Mouse (Mus musculus) neural tube, embryonic 14.5 days (tissue): ENCODE measurements around the gene Gm4216. TPM values are rescaled to one million over a fixed set of nuclear protein-coding genes. Genes with fewer than 3 reads are reported as not detected.
"Not testable (repeated sequence)": the region's sequence is repeated elsewhere in the genome, so short reads cannot be mapped to it uniquely, and the experiment has no call there.

ENCODE experiments used
- ATAC-seq: fragments of 200-750 bp; cut with Nextera tagmentation; 2 replicates; pipeline ENCODE4 v1.8.0; 2017; ENCODE audit warnings: low read depth, mild to moderate bottlenecking, moderate TSS enrichment, moderate library complexity
- H3K27ac ChIP-seq: fragments of 300-500 bp; sonication (generic); 2 replicates; pipeline ENCODE4 v1.5.1; 2014; ENCODE audit warnings: low read depth, mild to moderate bottlenecking, control low read depth, low read length, moderate library complexity, mixed read lengths
- H3K27me3 ChIP-seq: fragments of 300-500 bp; sonication (generic); 2 replicates; pipeline ENCODE4 v1.6.1; 2014; ENCODE audit warnings: low read length; ENCODE audit not compliant: control insufficient read depth, insufficient read depth
- H3K36me3 ChIP-seq: fragments of 300-500 bp; sonication (generic); 2 replicates; pipeline ENCODE4 v1.6.1; 2014; ENCODE audit warnings: low read length, mixed read lengths; ENCODE audit not compliant: control insufficient read depth, insufficient read depth
- H3K4me1 ChIP-seq: fragments of 300-500 bp; sonication (generic); 2 replicates; pipeline ENCODE4 v1.6.1; 2014; ENCODE audit warnings: low read length; ENCODE audit not compliant: control insufficient read depth, insufficient read depth
- H3K4me2 ChIP-seq: fragments of 300-500 bp; sonication (generic); 2 replicates; pipeline ENCODE4 v1.6.1; 2014; ENCODE audit warnings: mild to moderate bottlenecking, low read depth, low read length, control low read depth
- H3K4me3 ChIP-seq: fragments of 300-500 bp; sonication (generic); 2 replicates; pipeline ENCODE4 v1.5.1; 2014; ENCODE audit warnings: low read depth, low read length, control low read depth, mixed read lengths
- H3K9ac ChIP-seq: fragments of 300-500 bp; sonication (generic); replicated peaks from 2 replicates; pipeline ENCODE4 v1.6.1; 2014; ENCODE audit warnings: low read depth, mild to moderate bottlenecking, control low read depth, low read length, mixed read lengths
- H3K9me3 ChIP-seq: fragments of 300-500 bp; sonication (generic); 2 replicates; pipeline ENCODE4 v1.6.1; 2016; ENCODE audit warnings: low read length; ENCODE audit not compliant: control insufficient read depth
- WGBS: fragments of 180-500 bp; shearing (Covaris S2); extraction: QIAGEN DNeasy Blood & Tissue Kit; methylation state at CpG from one replicate; pipeline ENCODE4 v1.1.7; 2014; 5-methylcytosine and 5-hydroxymethylcytosine counted together
- polyA plus RNA-seq: library from polyadenylated mRNA; unstranded; fragments of >200 nt; fragmentation: Nextera tagmentation; extraction: Ambion mirVana; gene quantifications from 2 replicates; pipeline ENCODE4 v1.2.1, GENCODE M21; 2014

Gm4216 gene
- not detected in 2 replicates for polyA plus RNA-seq

DNA sequence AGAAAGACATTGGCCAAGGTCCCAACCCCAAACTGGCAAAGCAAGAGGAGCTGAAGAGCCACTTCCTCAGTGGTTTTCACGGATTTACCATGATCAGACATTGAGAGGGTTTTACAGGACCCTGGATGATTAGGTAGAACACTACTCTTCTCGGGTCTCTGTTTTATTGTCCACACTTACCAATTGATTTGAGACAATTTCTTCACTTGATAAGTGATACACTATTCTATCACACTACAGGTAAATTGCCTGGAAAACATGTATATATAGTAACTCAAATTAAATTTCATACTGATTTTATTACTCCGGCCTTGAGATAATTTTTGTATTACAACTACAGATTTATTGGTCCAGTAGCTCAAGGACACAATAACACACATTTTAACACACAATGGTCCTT, at the start of gene Gm4216:
TSS of gene Gm4216 (minus strand) at position 101 of the 400 bp plus-strand sequence.
- H3K4me3 ChIP-seq, H3K9me3 ChIP-seq, H3K4me1 ChIP-seq, ATAC-seq, H3K9ac ChIP-seq, H3K27ac ChIP-seq, H3K36me3 ChIP-seq, H3K27me3 ChIP-seq, H3K4me2 ChIP-seq: not testable (repeated sequence)
- no CpG with 5 or more reads among the region's 3 CpGs for WGBS

DNA sequence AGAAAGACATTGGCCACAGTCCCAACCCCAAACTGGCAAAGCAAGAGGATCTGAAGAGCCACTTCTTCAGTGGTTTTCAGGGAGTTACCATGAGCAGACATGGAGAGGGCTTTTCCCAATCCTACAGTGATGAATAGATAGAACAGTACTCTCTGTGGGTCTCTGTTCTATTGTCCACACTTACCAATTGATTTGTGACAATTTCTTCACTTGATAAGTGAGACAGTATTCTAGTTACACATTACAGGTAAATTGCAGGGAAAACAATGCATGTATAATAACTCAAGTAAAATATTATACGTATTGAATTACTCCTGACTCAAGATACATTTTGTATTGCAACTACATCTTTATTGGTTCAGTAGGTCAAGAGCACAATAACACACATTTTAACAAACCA, 47.6 kb upstream of the Gm4216 start, which contains the start of gene Gm8720:
TSS of gene Gm8720 (minus strand) at position 101 of the 400 bp plus-strand sequence.
- not testable (repeated sequence) for H3K4me1 ChIP-seq, H3K9ac ChIP-seq, H3K4me2 ChIP-seq, H3K36me3 ChIP-seq, H3K27ac ChIP-seq, H3K4me3 ChIP-seq, H3K9me3 ChIP-seq, ATAC-seq, H3K27me3 ChIP-seq
- no CpG with 5 or more reads among the region's 1 CpGs for WGBS

DNA sequence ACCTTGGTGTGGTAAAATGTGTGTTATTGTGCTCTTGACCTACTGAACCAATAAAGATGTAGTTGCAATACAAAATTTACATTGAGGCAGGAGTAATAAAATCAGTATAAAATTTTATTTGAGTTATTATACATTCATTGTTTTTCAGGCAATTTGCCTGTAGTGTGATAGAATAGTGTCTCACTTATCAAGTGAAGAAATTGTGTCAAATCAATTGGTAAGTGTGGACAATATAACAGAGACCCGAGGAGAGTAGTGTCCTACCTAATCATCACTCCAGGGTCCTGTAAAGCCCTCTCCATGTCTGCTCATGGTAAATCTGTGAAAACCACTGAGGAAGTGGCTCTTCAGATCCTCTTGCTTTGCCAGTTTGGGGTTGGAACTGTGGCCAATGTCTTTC, 35.5 kb upstream of the Gm4216 start, which contains the start of gene Vmn1r163:
TSS of gene Vmn1r163 (plus strand) at position 301 of the 400 bp plus-strand sequence.
- no CpG with 5 or more reads among the region's 1 CpGs for WGBS
- not testable (repeated sequence) for H3K9ac ChIP-seq, H3K9me3 ChIP-seq, H3K27ac ChIP-seq, H3K36me3 ChIP-seq, H3K4me3 ChIP-seq, H3K27me3 ChIP-seq, H3K4me1 ChIP-seq, H3K4me2 ChIP-seq, ATAC-seq

DNA sequence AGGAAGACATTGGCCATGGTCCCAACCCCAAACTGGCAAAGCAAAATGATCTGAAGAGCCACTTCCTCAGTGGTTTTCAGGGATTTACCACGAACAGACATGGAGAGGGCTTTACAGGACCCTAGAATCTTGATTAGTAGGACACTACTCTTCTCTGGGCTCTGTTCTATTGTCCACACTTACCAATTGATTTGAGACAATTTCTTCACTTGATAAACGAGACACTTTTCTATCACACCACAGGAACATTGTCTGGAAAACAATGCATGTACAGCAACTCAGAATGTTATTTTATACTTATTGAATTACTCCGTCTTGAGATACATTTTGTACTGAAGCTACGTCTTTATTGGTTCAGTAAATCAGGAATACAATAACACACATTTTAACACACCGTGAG, 35.1 kb downstream of the Gm4216 start, which contains the start of gene Gm4214:
TSS of gene Gm4214 (minus strand) at position 101 of the 400 bp plus-strand sequence.
- H3K36me3 ChIP-seq, H3K4me2 ChIP-seq, H3K9me3 ChIP-seq, H3K4me1 ChIP-seq, ATAC-seq, H3K27me3 ChIP-seq, H3K9ac ChIP-seq, H3K27ac ChIP-seq, H3K4me3 ChIP-seq: not testable (repeated sequence)
- WGBS, result no CpG with 5 or more reads among the region's 5 CpGs

Other genes starting within 250 kb of the Gm4216 start
- gene Vmn1r158, start 229.1 kb downstream of the Gm4216 start, polyA plus RNA-seq, result not detected in 2 replicates
- gene Vmn1r159, start 176.3 kb downstream of the Gm4216 start, polyA plus RNA-seq, result not detected in 2 replicates
- gene Vmn1r160, start 148.7 kb downstream of the Gm4216 start, polyA plus RNA-seq, result not detected in 2 replicates
- gene Gm4214, start 35.2 kb downstream of the Gm4216 start, polyA plus RNA-seq, result not detected in 2 replicates
- gene Vmn1r163, start 35.6 kb upstream of the Gm4216 start, polyA plus RNA-seq, result not detected in 2 replicates
- gene Gm8720, start 47.5 kb upstream of the Gm4216 start, polyA plus RNA-seq, result not detected in 2 replicates
- not detected in 2 replicates for gene Gm10662, start 124.6 kb upstream of the Gm4216 start, polyA plus RNA-seq
- gene Vmn1r165, start 197.4 kb upstream of the Gm4216 start, polyA plus RNA-seq, result not detected in 2 replicates
- not detected in 2 replicates for gene Vmn1r166, start 231.8 kb upstream of the Gm4216 start, polyA plus RNA-seq